ENCODE assay signal across 28 mouse cellular contexts in the genomic region with DNA sequence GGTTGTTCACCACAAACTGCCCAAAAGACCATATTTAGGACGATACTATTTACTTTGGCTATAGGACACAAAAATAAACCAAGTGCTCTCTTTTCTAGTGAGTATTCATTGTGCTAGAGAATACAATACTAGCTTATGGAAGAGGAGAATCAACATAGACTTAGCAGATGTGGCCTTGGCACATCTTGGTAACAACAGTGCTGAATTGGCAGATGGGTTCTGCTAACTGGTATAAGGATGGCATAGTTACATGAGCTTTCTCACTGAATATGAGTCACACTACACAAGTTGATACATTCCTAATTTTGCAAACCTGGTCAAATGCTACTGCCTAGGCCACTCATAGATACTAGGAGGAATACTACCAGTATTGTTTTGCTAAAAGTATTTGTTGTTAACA.
A peak's percentile ranks its signal among the peaks of the same experiment; 100 is the strongest.
DNase-seq lines count a peak whose midpoint lies in the region; ATAC-seq lines count a peak whose summit lies in the region.
"Had no signal": no experiment of that assay in that cellular context is flagged by ENCODE, and none has a peak within 500 bp of the region (broad histone marks: within the 10 kb centered on the region; RNA-seq: fewer than 3 reads in every experiment).

No protein-coding gene starts in this region.

- DNase-seq in frontal cortex, postnatal 10 days (ENCODE audit: low spot score in 2 of 2) = no peak
- DNase-seq in layer of hippocampus, adult 9-11 months = peak; percentile 3
- DNase-seq in layer of hippocampus, postnatal 25 days (ENCODE audit: extremely low spot score in 1 of 2, low spot score in 1 of 2) = no peak
- DNase-seq: adrenal gland, adult 8-10 months; adrenal gland, postnatal 14 days; adrenal gland, postnatal 36 days; B cell, adult 2 months; cerebellum, adult 11 months; cerebellum, adult 18-20 months; cerebellum, adult 8-10 months; cerebellum, adult 9-11 months; cerebellum, postnatal 14 days; cerebellum, postnatal 36 days; embryo, embryonic 11 days had no signal

- no peak overlapping the region for H3K9ac ChIP-seq in hindbrain, embryonic 16.5 days (ENCODE audit: low read depth, low read length)
- H3K9ac ChIP-seq: embryonic facial prominence, embryonic 13.5 days; embryonic facial prominence, embryonic 15.5 days; forebrain, embryonic 12.5 days had no signal

- H3K9me3 ChIP-seq in hindbrain, embryonic 16.5 days (ENCODE audit: control insufficient read depth, low read length) = no peaks in the 10 kb centered on the region
- H3K9me3 ChIP-seq: embryonic facial prominence, embryonic 13.5 days; embryonic facial prominence, embryonic 15.5 days; forebrain, embryonic 10.5 days; forebrain, embryonic 12.5 days; G1E had no signal

- H3K4me3 ChIP-seq in hindbrain, embryonic 16.5 days (ENCODE audit: low read length) = no peak overlapping the region
- H3K4me3 ChIP-seq: embryonic facial prominence, embryonic 13.5 days; embryonic facial prominence, embryonic 15.5 days; erythroblast, embryonic 14.5 days; forebrain, embryonic 10.5 days; forebrain, embryonic 12.5 days had no signal

- ATAC-seq in frontal cortex, adult (ENCODE audit: low TSS enrichment) = peak; percentile 83
- no peak for ATAC-seq in hindbrain, embryonic 16.5 days
- ATAC-seq: activated CD4-positive, CD25-positive, alpha-beta regulatory T cell, adult 4 months; CD4-positive, CD25-positive, alpha-beta regulatory T cell, adult 4 months; forebrain, embryonic 14.5 days; forebrain, embryonic 16.5 days; Patski had no signal

- 77% methylated on average over 1 of the region's 1 CpGs for WGBS in hindbrain, embryonic 16.5 days

- H3K27me3 ChIP-seq in hindbrain, embryonic 16.5 days (replicated peaks; ENCODE audit: control insufficient read depth, insufficient read depth, low read length) = no peaks in the 10 kb centered on the region
- H3K27me3 ChIP-seq: CH12.LX; embryonic facial prominence, embryonic 13.5 days; embryonic facial prominence, embryonic 15.5 days; forebrain, embryonic 12.5 days; Patski had no signal

- no peaks in the 10 kb centered on the region for H3K36me3 ChIP-seq in hindbrain, embryonic 16.5 days (ENCODE audit: control insufficient read depth, insufficient read depth, low read length)
- H3K36me3 ChIP-seq: embryonic facial prominence, embryonic 13.5 days; embryonic facial prominence, embryonic 15.5 days; forebrain, embryonic 10.5 days; forebrain, embryonic 12.5 days; G1E had no signal

- no peak overlapping the region for H3K27ac ChIP-seq in hindbrain, embryonic 16.5 days (ENCODE audit: low read depth, low read length)
- H3K27ac ChIP-seq: embryonic facial prominence, embryonic 13.5 days; embryonic facial prominence, embryonic 15.5 days; forebrain, embryonic 10.5 days; forebrain, embryonic 12.5 days had no signal

- no peak overlapping the region for H3K4me2 ChIP-seq in hindbrain, embryonic 16.5 days (ENCODE audit: low read length)
- H3K4me2 ChIP-seq: embryonic facial prominence, embryonic 13.5 days; embryonic facial prominence, embryonic 15.5 days; forebrain, embryonic 12.5 days had no signal

- no peaks in the 10 kb centered on the region for H3K4me1 ChIP-seq in hindbrain, embryonic 16.5 days (ENCODE audit: control insufficient read depth, insufficient read depth, low read depth, low read length)
- H3K4me1 ChIP-seq: embryonic facial prominence, embryonic 13.5 days; embryonic facial prominence, embryonic 15.5 days; forebrain, embryonic 10.5 days; forebrain, embryonic 12.5 days had no signal
